Mouse (Mus musculus) right cerebral cortex, adult 2 months (tissue): ENCODE data around the gene Mgp.

Source experiments
- DNase-seq, 2 experiments: peaks; one replicate each; pipeline ENCODE4 v3.0.0; 2021 to 2022; ENCODE audit warnings: low spot score in 2 of 2

Mgp gene

GRCm38 (mm10) chr6:136852348-136852747, 23.3 kb downstream of the Mgp start:
- no peak for DNase-seq

- DNase-seq: no peak
These were observed 25.4 kb downstream of the Mgp start for GRCm38 (mm10) chr6:136850267-136850666.

GRCm38 (mm10) chr6:136848971-136849370, 26.7 kb downstream of the Mgp start:
- DNase-seq: no peak

GRCm38 (mm10) chr6:136848399-136848798, 27.2 kb downstream of the Mgp start:
- DNase-seq: no peak

GRCm38 (mm10) chr6:136847790-136848189, 27.8 kb downstream of the Mgp start:
- DNase-seq: peak; percentile 27 to 40

GRCm38 (mm10) chr6:136847267-136847666, 28.4 kb downstream of the Mgp start:
- no peak for DNase-seq

GRCm38 (mm10) chr6:136845706-136846480, 29.7 kb downstream of the Mgp start:
- DNase-seq: no peak

GRCm38 (mm10) chr6:136844903-136845302, 30.7 kb downstream of the Mgp start:
- DNase-seq: no peak

GRCm38 (mm10) chr6:136837323-136837722, 38.3 kb downstream of the Mgp start:
- DNase-seq: no peak

GRCm38 (mm10) chr6:136835352-136835751, 40.3 kb downstream of the Mgp start, which contains the start of gene Smco3:
Smco3 (minus strand) TSS chr6:136835452.
- no peak for DNase-seq

- no peak for DNase-seq
These were observed 43.9 kb downstream of the Mgp start for GRCm38 (mm10) chr6:136831712-136832111.

GRCm38 (mm10) chr6:136828681-136829080, 46.9 kb downstream of the Mgp start:
- no peak for DNase-seq

- DNase-seq: peak; percentile 96 to 97
These were observed 47.6 kb downstream of the Mgp start, which contains the start of gene Wbp11 for GRCm38 (mm10) chr6:136827881-136828561. Wbp11 (minus strand) TSS chr6:136828233.

- no peak for DNase-seq
These were observed 48.1 kb downstream of the Mgp start, which contains the start of gene BC049715 for GRCm38 (mm10) chr6:136827516-136827880. BC049715 (plus strand) TSS chr6:136827626.

GRCm38 (mm10) chr6:136827116-136827515, 48.5 kb downstream of the Mgp start:
- DNase-seq: no peak

GRCm38 (mm10) chr6:136824987-136825386, 50.6 kb downstream of the Mgp start:
- no peak for DNase-seq
